Mouse (Mus musculus): ENCODE data around the gene Spock1.

Spock1 gene

GRCm38 (mm10) chr13:57908266-57908582, at the start of gene Spock1:
Gene Spock1 (minus strand): TSS chr13:57908332.
- peaks cover 2% of the 10 kb centered on the region; the same call in 1 of the 2 replicates for H3K27me3 ChIP-seq (ENCODE audit: control insufficient read depth, insufficient read depth, low read length, poor library complexity, severe bottlenecking)
- no peaks in the 10 kb centered on the region for H3K36me3 ChIP-seq (ENCODE audit: control insufficient read depth, insufficient read depth, low read length, poor library complexity, severe bottlenecking)
- no peak for DNase-seq (ENCODE audit: low read depth, low spot score)

GRCm38 (mm10) chr13:57950091-57950490, 42.0 kb upstream of the Spock1 start:
- no peaks in the 10 kb centered on the region for H3K27me3 ChIP-seq (ENCODE audit: control insufficient read depth, insufficient read depth, low read length, poor library complexity, severe bottlenecking)
- no peak for DNase-seq (ENCODE audit: low read depth, low spot score)
- H3K36me3 ChIP-seq (ENCODE audit: control insufficient read depth, insufficient read depth, low read length, poor library complexity, severe bottlenecking) = no peaks in the 10 kb centered on the region

DNA sequence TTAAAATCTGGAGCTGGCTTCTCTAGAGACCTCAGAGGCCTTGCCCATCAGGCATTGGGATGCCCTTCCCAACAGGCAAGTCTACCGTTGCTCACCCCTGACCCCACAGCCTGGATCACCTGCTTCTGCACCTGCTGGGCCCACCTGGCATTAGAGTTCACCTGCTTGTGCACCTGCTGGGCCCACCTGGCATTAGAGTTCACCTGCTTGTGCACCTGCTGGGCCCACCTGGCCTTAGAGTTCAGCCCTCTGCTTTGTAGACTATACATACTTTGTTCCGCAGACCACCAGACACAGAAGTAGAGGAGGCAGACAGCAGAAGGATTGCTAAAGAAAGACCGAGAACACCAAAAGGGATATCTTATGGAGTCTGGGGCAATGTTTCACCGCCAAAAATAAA, 41.4 kb upstream of the Spock1 start:
- H3K27me3 ChIP-seq (ENCODE audit: control insufficient read depth, insufficient read depth, low read length, poor library complexity, severe bottlenecking) = no peaks in the 10 kb centered on the region
- no peaks in the 10 kb centered on the region for H3K36me3 ChIP-seq (ENCODE audit: control insufficient read depth, insufficient read depth, low read length, poor library complexity, severe bottlenecking)
- no peak for DNase-seq (ENCODE audit: low read depth, low spot score)

- H3K27me3 ChIP-seq (ENCODE audit: control insufficient read depth, insufficient read depth, low read length, poor library complexity, severe bottlenecking) = no peaks in the 10 kb centered on the region
- no peak for DNase-seq (ENCODE audit: low read depth, low spot score)
- no peaks in the 10 kb centered on the region for H3K36me3 ChIP-seq (ENCODE audit: control insufficient read depth, insufficient read depth, low read length, poor library complexity, severe bottlenecking)
These were observed 37.1 kb upstream of the Spock1 start for GRCm38 (mm10) chr13:57945197-57945596.

DNA sequence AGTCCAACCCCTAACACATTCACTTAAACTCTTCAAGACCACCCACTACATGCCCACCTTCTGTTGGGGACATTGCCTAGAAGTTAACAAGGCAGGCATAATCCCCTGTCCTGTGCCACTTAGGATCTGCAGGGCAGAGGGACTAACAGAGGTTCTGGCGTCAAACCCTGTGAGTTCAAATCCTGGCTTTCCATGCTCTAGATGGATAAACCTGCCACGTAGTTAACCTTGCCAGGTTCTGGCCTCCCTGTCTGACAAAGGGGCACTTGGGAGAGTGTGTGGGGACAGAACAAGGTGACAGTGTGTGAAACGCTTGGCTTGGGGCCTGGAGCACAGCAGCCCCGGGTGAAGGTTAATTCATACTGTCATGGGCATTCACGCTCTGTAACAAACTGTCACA, 36.3 kb upstream of the Spock1 start:
- Histone ChIP-seq H3K27me3 (ENCODE audit: control insufficient read depth, insufficient read depth, low read length, poor library complexity, severe bottlenecking) (no peaks in the 10 kb centered on the region), H3K36me3 (ENCODE audit: control insufficient read depth, insufficient read depth, low read length, poor library complexity, severe bottlenecking) (no peaks in the 10 kb centered on the region)
- no peak for DNase-seq (ENCODE audit: low read depth, low spot score)

DNA sequence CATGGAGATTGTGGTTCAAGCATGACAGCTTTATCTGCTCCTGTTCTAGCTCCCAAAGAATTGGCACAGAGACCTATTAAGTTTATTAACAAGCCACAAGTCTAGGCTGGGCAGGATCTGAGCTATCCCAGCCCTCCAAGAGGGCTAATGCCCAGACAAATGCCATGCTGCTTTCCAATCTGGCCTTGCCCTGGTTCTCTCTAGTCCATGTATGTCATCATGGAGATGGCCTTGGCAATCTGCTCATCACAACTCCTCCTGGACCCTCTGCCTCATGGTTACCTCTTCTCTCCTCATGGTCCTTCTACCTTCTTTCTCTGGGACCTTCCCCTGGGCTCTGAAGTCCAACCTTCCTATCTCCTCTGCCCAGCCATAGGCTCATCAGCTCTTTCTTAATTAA, 35.8 kb upstream of the Spock1 start:
- Histone ChIP-seq H3K27me3 (ENCODE audit: control insufficient read depth, insufficient read depth, low read length, poor library complexity, severe bottlenecking) (no peaks in the 10 kb centered on the region), H3K36me3 (ENCODE audit: control insufficient read depth, insufficient read depth, low read length, poor library complexity, severe bottlenecking) (no peaks in the 10 kb centered on the region)
- DNase-seq (ENCODE audit: low read depth, low spot score) = no peak

GRCm38 (mm10) chr13:57937463-57938229, 29.5 kb upstream of the Spock1 start:
- Histone ChIP-seq H3K36me3 (ENCODE audit: control insufficient read depth, insufficient read depth, low read length, poor library complexity, severe bottlenecking) (no peaks in the 10 kb centered on the region), H3K27me3 (ENCODE audit: control insufficient read depth, insufficient read depth, low read length, poor library complexity, severe bottlenecking) (no peaks in the 10 kb centered on the region)
- DNase-seq (ENCODE audit: low read depth, low spot score) = no peak

- no peak for DNase-seq (ENCODE audit: low read depth, low spot score)
- Histone ChIP-seq H3K27me3 (ENCODE audit: control insufficient read depth, insufficient read depth, low read length, poor library complexity, severe bottlenecking) (no peaks in the 10 kb centered on the region), H3K36me3 (ENCODE audit: control insufficient read depth, insufficient read depth, low read length, poor library complexity, severe bottlenecking) (no peaks in the 10 kb centered on the region)
These were observed 23.9 kb upstream of the Spock1 start for GRCm38 (mm10) chr13:57931998-57932397.

DNA sequence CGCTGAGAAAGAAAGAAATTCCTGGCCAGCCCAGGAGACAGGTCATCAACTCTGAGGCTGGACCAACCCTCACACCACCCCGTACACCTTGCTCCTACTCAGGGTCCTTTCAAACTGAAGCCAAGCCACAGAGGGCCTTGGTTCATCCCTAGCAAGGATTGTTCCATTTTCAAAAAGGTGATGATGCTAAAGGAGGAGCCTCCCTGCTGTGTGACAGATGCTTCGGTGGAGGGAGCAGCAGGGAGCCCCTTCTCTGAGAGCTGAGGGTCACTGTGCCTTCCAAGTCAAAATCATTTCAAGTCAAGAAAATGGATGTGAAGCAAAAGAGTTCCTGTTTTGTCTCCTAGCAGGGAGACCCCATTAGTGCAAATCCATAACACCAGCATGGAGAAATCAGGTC, 23.2 kb upstream of the Spock1 start:
- H3K36me3 ChIP-seq (ENCODE audit: control insufficient read depth, insufficient read depth, low read length, poor library complexity, severe bottlenecking) = no peaks in the 10 kb centered on the region
- H3K27me3 ChIP-seq (ENCODE audit: control insufficient read depth, insufficient read depth, low read length, poor library complexity, severe bottlenecking) = no peaks in the 10 kb centered on the region
- DNase-seq (ENCODE audit: low read depth, low spot score) = no peak

- Histone ChIP-seq H3K27me3 (ENCODE audit: control insufficient read depth, insufficient read depth, low read length, poor library complexity, severe bottlenecking) (no peaks in the 10 kb centered on the region), H3K36me3 (ENCODE audit: control insufficient read depth, insufficient read depth, low read length, poor library complexity, severe bottlenecking) (no peaks in the 10 kb centered on the region)
- DNase-seq (ENCODE audit: low read depth, low spot score) = no peak
These were observed 22.6 kb upstream of the Spock1 start for GRCm38 (mm10) chr13:57930720-57931119.

DNA sequence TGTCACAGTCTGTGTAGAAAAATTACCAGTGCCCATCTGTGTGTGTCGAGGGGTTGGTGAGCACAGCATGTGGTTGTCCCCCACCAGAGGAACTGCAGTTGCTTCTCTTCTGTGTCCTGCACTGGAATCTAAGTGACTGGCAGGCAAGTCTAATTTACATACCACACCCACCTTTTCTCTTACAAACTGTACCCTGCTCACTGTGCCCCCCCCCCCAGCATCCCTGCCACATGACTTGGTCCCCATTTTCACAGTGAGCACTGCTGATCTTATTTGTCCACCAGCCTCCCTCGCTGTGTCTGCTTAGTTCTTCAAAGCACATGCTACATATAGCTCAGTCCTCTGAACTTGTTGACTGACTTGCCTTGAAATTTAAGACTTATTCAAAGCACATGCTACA, 22.2 kb upstream of the Spock1 start:
- H3K27me3 ChIP-seq (ENCODE audit: control insufficient read depth, insufficient read depth, low read length, poor library complexity, severe bottlenecking) = no peaks in the 10 kb centered on the region
- DNase-seq (ENCODE audit: low read depth, low spot score) = no peak
- no peaks in the 10 kb centered on the region for H3K36me3 ChIP-seq (ENCODE audit: control insufficient read depth, insufficient read depth, low read length, poor library complexity, severe bottlenecking)

GRCm38 (mm10) chr13:57919947-57920346, 11.8 kb upstream of the Spock1 start:
- H3K27me3 ChIP-seq (ENCODE audit: control insufficient read depth, insufficient read depth, low read length, poor library complexity, severe bottlenecking) = no peaks in the 10 kb centered on the region
- no peak for DNase-seq (ENCODE audit: low read depth, low spot score)
- no peaks in the 10 kb centered on the region for H3K36me3 ChIP-seq (ENCODE audit: control insufficient read depth, insufficient read depth, low read length, poor library complexity, severe bottlenecking)

DNA sequence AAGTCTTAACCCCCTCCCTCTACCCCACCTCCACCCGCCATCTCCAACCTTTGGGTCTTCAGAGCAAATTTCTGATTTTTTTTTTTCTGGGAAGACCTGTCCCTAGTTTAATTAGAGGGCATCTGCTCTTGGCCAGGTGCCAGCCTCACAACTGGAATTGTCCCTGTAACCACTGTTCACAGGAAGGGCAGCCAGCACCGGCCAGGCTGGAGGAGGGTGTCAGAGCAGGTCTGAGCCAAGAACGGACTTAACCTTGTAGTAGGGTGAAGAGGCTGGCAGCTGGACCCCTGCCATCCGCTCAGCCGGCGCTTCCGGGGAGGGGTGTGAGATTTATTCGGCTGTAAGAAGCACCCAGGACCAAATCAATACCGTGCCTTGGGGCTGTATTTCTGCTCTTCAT, 3.0 kb upstream of the Spock1 start:
- H3K27me3 ChIP-seq (ENCODE audit: control insufficient read depth, insufficient read depth, low read length, poor library complexity, severe bottlenecking) = no peaks in the 10 kb centered on the region
- no peaks in the 10 kb centered on the region for H3K36me3 ChIP-seq (ENCODE audit: control insufficient read depth, insufficient read depth, low read length, poor library complexity, severe bottlenecking)
- no peak for DNase-seq (ENCODE audit: low read depth, low spot score)

- no peak for DNase-seq (ENCODE audit: low read depth, low spot score)
- Histone ChIP-seq H3K27me3 (ENCODE audit: control insufficient read depth, insufficient read depth, low read length, poor library complexity, severe bottlenecking) (peaks cover 2% of the 10 kb centered on the region; the same call in 1 of the 2 replicates), H3K36me3 (ENCODE audit: control insufficient read depth, insufficient read depth, low read length, poor library complexity, severe bottlenecking) (no peaks in the 10 kb centered on the region)
These were observed 485 bp downstream of the Spock1 start for GRCm38 (mm10) chr13:57907428-57908265.

DNA sequence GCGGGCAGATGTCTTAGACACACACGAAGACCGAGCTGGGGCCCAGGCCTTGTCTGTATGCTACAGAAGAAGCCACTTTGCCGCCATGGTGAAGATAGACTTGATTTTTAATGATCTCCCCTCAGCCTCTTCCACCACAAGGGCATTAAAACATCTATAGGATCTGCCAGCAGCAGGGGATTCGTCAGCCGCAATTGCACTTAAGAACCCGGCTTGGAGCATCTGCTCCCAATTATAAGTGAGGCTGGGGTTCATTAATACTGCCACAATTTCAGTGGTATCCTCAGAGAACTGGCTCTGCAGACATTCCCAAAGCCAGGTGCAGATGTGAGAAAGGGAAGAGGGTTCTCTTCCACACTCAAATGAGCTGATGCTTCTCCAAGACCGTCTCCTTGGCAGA, 13.5 kb downstream of the Spock1 start:
- Histone ChIP-seq H3K27me3 (ENCODE audit: control insufficient read depth, insufficient read depth, low read length, poor library complexity, severe bottlenecking) (no peaks in the 10 kb centered on the region), H3K36me3 (ENCODE audit: control insufficient read depth, insufficient read depth, low read length, poor library complexity, severe bottlenecking) (no peaks in the 10 kb centered on the region)
- DNase-seq (ENCODE audit: low read depth, low spot score) = no peak

Data from splenic B cell, adult 2 months (primary cell).